Mouse (Mus musculus): ENCODE measurements around the gene Slc3a2. TPM values are rescaled to one million over a fixed set of nuclear protein-coding genes. Genes with fewer than 3 reads are reported as not detected.
"Not testable (repeated sequence)": the region's sequence is repeated elsewhere in the genome, so short reads cannot be mapped to it uniquely, and the experiment has no call there.

The Slc3a2 gene
- polyA plus RNA-seq, 1 experiment from 2014 or later, result 120 TPM

GRCm38 (mm10) chr19:8726609-8727390, 3.6 kb upstream of the Slc3a2 start:
- Histone ChIP-seq H3K27me3 (ENCODE audit: control insufficient read depth, insufficient read depth, low read length) (no peaks in the 10 kb centered on the region), H3K9ac (replicated peaks; ENCODE audit: low read length) (no peak overlapping the region), H3K27ac (replicated peaks; ENCODE audit: low read depth, low read length) (no peak overlapping the region; the same call in 1 of the 2 replicates), H3K36me3 (replicated peaks; ENCODE audit: control insufficient read depth, insufficient read depth, low read depth, low read length) (peaks cover 21% of the 10 kb centered on the region), H3K4me1 (ENCODE audit: control insufficient read depth, insufficient read depth, low read length) (no peaks in the 10 kb centered on the region), H3K4me3 (ENCODE audit: low read depth, low read length) (no peak overlapping the region), H3K4me2 (ENCODE audit: low read depth, low read length) (no peak overlapping the region), H3K9me3 (replicated peaks; ENCODE audit: control insufficient read depth, low read length) (no peaks in the 10 kb centered on the region)
- 18% methylated on average over 3 of the region's 3 CpGs for WGBS
- ATAC-seq (replicated peaks; ENCODE audit: insufficient number of reproducible peaks, low FRiP score, low TSS enrichment, low read depth) (no peak), DNase-seq (ENCODE audit: low spot score) (no peak)

- H3K36me3 ChIP-seq (replicated peaks; ENCODE audit: control insufficient read depth, insufficient read depth, low read depth, low read length), result peaks cover 21% of the 10 kb centered on the region
- no peak for ATAC-seq (replicated peaks; ENCODE audit: insufficient number of reproducible peaks, low FRiP score, low TSS enrichment, low read depth)
- H3K4me1 ChIP-seq (ENCODE audit: control insufficient read depth, insufficient read depth, low read length), result no peaks in the 10 kb centered on the region
- no peaks in the 10 kb centered on the region for H3K27me3 ChIP-seq (ENCODE audit: control insufficient read depth, insufficient read depth, low read length)
- peak overlapping the region; percentile 66 for H3K4me2 ChIP-seq (ENCODE audit: low read depth, low read length)
- peak overlapping the region; percentile 52 for H3K4me3 ChIP-seq (ENCODE audit: low read depth, low read length)
- DNase-seq (ENCODE audit: low spot score), result no peak
- H3K9ac ChIP-seq (replicated peaks; ENCODE audit: low read length), result peak overlapping the region; percentile 90
- H3K9me3 ChIP-seq (replicated peaks; ENCODE audit: control insufficient read depth, low read length), result no peaks in the 10 kb centered on the region
- 54% methylated on average over 4 of the region's 4 CpGs for WGBS
- no peak overlapping the region for H3K27ac ChIP-seq (replicated peaks; ENCODE audit: low read depth, low read length)
Measured at GRCm38 (mm10) chr19:8725081-8725613, 2.0 kb upstream of the Slc3a2 start.

GRCm38 (mm10) chr19:8724392-8724791, 1.2 kb upstream of the Slc3a2 start:
- WGBS, result 0% methylated on average over 2 of the region's 2 CpGs
- DNase-seq (ENCODE audit: low spot score), result no peak
- Histone ChIP-seq H3K36me3 (replicated peaks; ENCODE audit: control insufficient read depth, insufficient read depth, low read depth, low read length) (peaks cover 21% of the 10 kb centered on the region), H3K4me1 (ENCODE audit: control insufficient read depth, insufficient read depth, low read length) (no peaks in the 10 kb centered on the region), H3K4me3 (ENCODE audit: low read depth, low read length) (peak overlapping the region; percentile 52), H3K27ac (replicated peaks; ENCODE audit: low read depth, low read length) (no peak overlapping the region), H3K4me2 (ENCODE audit: low read depth, low read length) (peak overlapping the region; percentile 66), H3K27me3 (ENCODE audit: control insufficient read depth, insufficient read depth, low read length) (no peaks in the 10 kb centered on the region), H3K9me3 (replicated peaks; ENCODE audit: control insufficient read depth, low read length) (no peaks in the 10 kb centered on the region), H3K9ac (replicated peaks; ENCODE audit: low read length) (peak overlapping the region; percentile 90)
- ATAC-seq (replicated peaks; ENCODE audit: insufficient number of reproducible peaks, low FRiP score, low TSS enrichment, low read depth), result no peak

- Histone ChIP-seq H3K4me3 (ENCODE audit: low read depth, low read length) (peak overlapping the region; percentile 52), H3K9ac (replicated peaks; ENCODE audit: low read length) (peak overlapping the region; percentile 90), H3K4me1 (ENCODE audit: control insufficient read depth, insufficient read depth, low read length) (no peaks in the 10 kb centered on the region), H3K27ac (replicated peaks; ENCODE audit: low read depth, low read length) (peak overlapping the region; percentile 43; the same call in 1 of the 2 replicates), H3K4me2 (ENCODE audit: low read depth, low read length) (peak overlapping the region; percentile 66), H3K36me3 (replicated peaks; ENCODE audit: control insufficient read depth, insufficient read depth, low read depth, low read length) (peaks cover 21% of the 10 kb centered on the region), H3K9me3 (replicated peaks; ENCODE audit: control insufficient read depth, low read length) (no peaks in the 10 kb centered on the region), H3K27me3 (ENCODE audit: control insufficient read depth, insufficient read depth, low read length) (no peaks in the 10 kb centered on the region)
- ATAC-seq (replicated peaks; ENCODE audit: insufficient number of reproducible peaks, low FRiP score, low TSS enrichment, low read depth), result no peak
- WGBS, result 0% methylated on average over 20 of the region's 20 CpGs
- peak; percentile 46 for DNase-seq (ENCODE audit: low spot score)
Measured at GRCm38 (mm10) chr19:8723574-8724346, 591 bp upstream of the Slc3a2 start.

- Histone ChIP-seq H3K4me3 (ENCODE audit: low read depth, low read length) (peak overlapping the region; percentile 52), H3K4me2 (ENCODE audit: low read depth, low read length) (peak overlapping the region; percentile 65), H3K27me3 (ENCODE audit: control insufficient read depth, insufficient read depth, low read length) (no peaks in the 10 kb centered on the region), H3K9ac (replicated peaks; ENCODE audit: low read length) (peak overlapping the region; percentile 87), H3K9me3 (replicated peaks; ENCODE audit: control insufficient read depth, low read length) (no peaks in the 10 kb centered on the region), H3K4me1 (ENCODE audit: control insufficient read depth, insufficient read depth, low read length) (no peaks in the 10 kb centered on the region), H3K36me3 (replicated peaks; ENCODE audit: control insufficient read depth, insufficient read depth, low read depth, low read length) (peaks cover 21% of the 10 kb centered on the region), H3K27ac (replicated peaks; ENCODE audit: low read depth, low read length) (peak overlapping the region; percentile 91)
- ATAC-seq (replicated peaks; ENCODE audit: insufficient number of reproducible peaks, low FRiP score, low TSS enrichment, low read depth) (0 out of 2 replicates have a peak, but pooled peaks have one; percentile 2), DNase-seq (ENCODE audit: low spot score) (no peak)
- WGBS, result 2% methylated on average over 5 of the region's 5 CpGs
Measured at GRCm38 (mm10) chr19:8722559-8722906, 636 bp downstream of the Slc3a2 start.

- Histone ChIP-seq H3K4me3 (ENCODE audit: low read depth, low read length) (peak overlapping the region; percentile 52), H3K9ac (replicated peaks; ENCODE audit: low read length) (peak overlapping the region; percentile 87), H3K9me3 (replicated peaks; ENCODE audit: control insufficient read depth, low read length) (no peaks in the 10 kb centered on the region), H3K4me2 (ENCODE audit: low read depth, low read length) (peak overlapping the region; percentile 65), H3K36me3 (replicated peaks; ENCODE audit: control insufficient read depth, insufficient read depth, low read depth, low read length) (peaks cover 21% of the 10 kb centered on the region), H3K4me1 (ENCODE audit: control insufficient read depth, insufficient read depth, low read length) (no peaks in the 10 kb centered on the region), H3K27ac (replicated peaks; ENCODE audit: low read depth, low read length) (no peak overlapping the region), H3K27me3 (ENCODE audit: control insufficient read depth, insufficient read depth, low read length) (no peaks in the 10 kb centered on the region)
- ATAC-seq (replicated peaks; ENCODE audit: insufficient number of reproducible peaks, low FRiP score, low TSS enrichment, low read depth) (no peak), DNase-seq (ENCODE audit: low spot score) (no peak)
- 61% methylated on average over 4 of the region's 4 CpGs for WGBS
Measured at GRCm38 (mm10) chr19:8722021-8722420, 1.1 kb downstream of the Slc3a2 start.

GRCm38 (mm10) chr19:8721378-8721777, 1.8 kb downstream of the Slc3a2 start:
- no peak overlapping the region for H3K4me3 ChIP-seq (ENCODE audit: low read depth, low read length)
- 96% methylated on average over 1 of the region's 1 CpGs for WGBS
- no peak overlapping the region; the same call in 1 of the 2 replicates for H3K9ac ChIP-seq (replicated peaks; ENCODE audit: low read length)
- peaks cover 18% of the 10 kb centered on the region for H3K36me3 ChIP-seq (replicated peaks; ENCODE audit: control insufficient read depth, insufficient read depth, low read depth, low read length)
- no peaks in the 10 kb centered on the region for H3K9me3 ChIP-seq (replicated peaks; ENCODE audit: control insufficient read depth, low read length)
- no peaks in the 10 kb centered on the region for H3K27me3 ChIP-seq (ENCODE audit: control insufficient read depth, insufficient read depth, low read length)
- no peak overlapping the region for H3K27ac ChIP-seq (replicated peaks; ENCODE audit: low read depth, low read length)
- DNase-seq (ENCODE audit: low spot score), result no peak
- no peaks in the 10 kb centered on the region for H3K4me1 ChIP-seq (ENCODE audit: control insufficient read depth, insufficient read depth, low read length)
- no peak overlapping the region for H3K4me2 ChIP-seq (ENCODE audit: low read depth, low read length)
- ATAC-seq (replicated peaks; ENCODE audit: insufficient number of reproducible peaks, low FRiP score, low TSS enrichment, low read depth), result no peak

GRCm38 (mm10) chr19:8719037-8719436, 4.1 kb downstream of the Slc3a2 start:
- H3K27me3 ChIP-seq (ENCODE audit: control insufficient read depth, insufficient read depth, low read length); H3K9ac ChIP-seq (replicated peaks; ENCODE audit: low read length); H3K27ac ChIP-seq (replicated peaks; ENCODE audit: low read depth, low read length); DNase-seq (ENCODE audit: low spot score); H3K4me1 ChIP-seq (ENCODE audit: control insufficient read depth, insufficient read depth, low read length); H3K9me3 ChIP-seq (replicated peaks; ENCODE audit: control insufficient read depth, low read length); H3K4me2 ChIP-seq (ENCODE audit: low read depth, low read length); ATAC-seq (replicated peaks; ENCODE audit: insufficient number of reproducible peaks, low FRiP score, low TSS enrichment, low read depth); H3K4me3 ChIP-seq (ENCODE audit: low read depth, low read length); H3K36me3 ChIP-seq (replicated peaks; ENCODE audit: control insufficient read depth, insufficient read depth, low read depth, low read length): not testable (repeated sequence)
